Mouse (Mus musculus) stomach, postnatal 0 days (tissue): ENCODE results near the gene Fstl1.

ENCODE experiments used
- CTCF ChIP-seq: IDR thresholded peaks from 2 replicates; pipeline ENCODE4 v1.5.1; 2016; ENCODE audit warnings: antibody characterized with exemption, low read depth, mild to moderate bottlenecking, moderate library complexity
- EP300 ChIP-seq: optimal IDR thresholded peaks from 2 replicates; pipeline ENCODE3; 2016; ENCODE audit warnings: antibody characterized with exemption

DNA sequence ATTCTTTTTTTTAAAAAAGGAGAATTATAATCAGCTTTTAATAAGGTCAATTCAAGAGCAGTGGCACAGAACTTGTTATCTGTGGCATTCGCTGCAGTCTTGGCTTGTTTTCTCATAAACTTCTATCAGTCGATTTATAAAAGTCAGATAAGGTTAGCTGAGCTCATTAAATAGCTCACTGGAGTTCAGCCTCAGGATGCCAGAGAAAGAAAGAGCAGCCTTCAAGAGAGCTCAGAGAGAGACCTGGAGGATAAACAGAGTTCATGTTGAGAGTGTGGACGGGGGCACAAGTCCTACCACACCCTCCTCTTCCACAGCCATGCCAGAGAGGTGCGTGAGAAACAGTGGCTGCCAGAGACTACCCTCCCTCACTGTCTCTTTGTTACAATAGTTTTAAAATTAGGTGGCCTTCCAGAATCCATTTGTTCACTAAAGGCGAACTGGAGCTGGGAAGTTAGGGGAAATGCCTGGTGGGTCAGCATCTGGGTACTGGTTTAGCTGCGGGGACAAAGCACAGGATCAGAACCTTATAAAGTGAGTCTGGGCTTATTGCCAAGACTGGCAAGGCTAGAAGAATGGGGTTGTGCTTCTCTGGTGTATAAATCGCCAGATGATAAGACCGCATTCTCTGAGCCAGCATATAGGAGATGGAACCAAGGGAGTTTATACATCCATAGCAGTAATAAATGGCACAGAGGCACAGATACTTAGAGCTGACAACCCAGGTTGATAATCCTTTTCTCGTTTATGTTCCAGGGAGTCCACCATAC lies 47.1 kb upstream of the Fstl1 start:
- no peak for TF ChIP-seq EP300
- TF ChIP-seq CTCF: no peak
